Mouse (Mus musculus) retina, postnatal 7 days (tissue): ENCODE measurements around the gene Atp8a2.
A peak's percentile ranks its signal among the peaks of the same experiment; 100 is the strongest.
"Not testable (repeated sequence)": the region's sequence is repeated elsewhere in the genome, so short reads cannot be mapped to it uniquely, and the experiment has no call there.

Experiments
- DNase-seq: peaks from one replicate; pipeline ENCODE4 v3.0.0-alpha.2; 2012; ENCODE audit warnings: low read depth, low spot score

The Atp8a2 gene

DNA sequence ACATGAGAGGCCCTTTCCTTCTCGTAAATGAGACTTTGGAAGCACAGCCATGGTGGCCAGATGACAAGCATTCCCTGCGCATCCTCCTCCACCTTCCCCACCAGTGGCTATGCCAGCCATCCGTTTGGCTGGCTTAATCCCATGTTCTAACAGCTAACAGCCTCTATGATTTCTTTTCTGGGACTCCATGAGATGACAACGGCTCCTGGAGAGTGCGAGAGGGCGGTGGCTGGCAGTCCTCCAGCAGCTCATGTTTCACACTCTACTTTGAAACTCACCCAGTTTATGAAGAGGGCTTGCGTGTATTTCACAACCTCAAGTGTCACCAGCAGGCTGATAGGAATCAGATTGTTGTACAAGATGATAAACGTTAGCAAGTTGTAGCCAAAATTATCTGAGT lies 170.3 kb downstream of the Atp8a2 start:
- DNase-seq: no peak

DNA sequence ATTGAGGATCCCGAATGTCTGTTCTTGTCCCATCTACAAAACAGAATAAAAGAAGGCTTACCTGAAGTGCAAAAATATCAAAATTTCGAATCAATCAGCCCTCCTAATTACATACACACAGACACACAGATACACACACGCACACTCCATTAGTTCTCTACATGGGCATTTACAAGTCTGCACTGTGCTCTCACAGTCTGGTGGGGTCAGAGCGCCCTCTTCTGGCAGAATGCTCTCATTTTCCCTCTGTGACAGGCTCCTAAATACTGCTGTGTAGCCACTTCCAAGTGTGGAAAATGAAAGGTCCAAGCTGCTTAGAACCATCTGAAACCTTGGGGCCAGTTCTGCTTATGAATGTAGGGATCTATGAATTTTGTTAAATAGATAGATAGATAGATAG lies 181.1 kb downstream of the Atp8a2 start:
- peak; percentile 85 for DNase-seq

DNA sequence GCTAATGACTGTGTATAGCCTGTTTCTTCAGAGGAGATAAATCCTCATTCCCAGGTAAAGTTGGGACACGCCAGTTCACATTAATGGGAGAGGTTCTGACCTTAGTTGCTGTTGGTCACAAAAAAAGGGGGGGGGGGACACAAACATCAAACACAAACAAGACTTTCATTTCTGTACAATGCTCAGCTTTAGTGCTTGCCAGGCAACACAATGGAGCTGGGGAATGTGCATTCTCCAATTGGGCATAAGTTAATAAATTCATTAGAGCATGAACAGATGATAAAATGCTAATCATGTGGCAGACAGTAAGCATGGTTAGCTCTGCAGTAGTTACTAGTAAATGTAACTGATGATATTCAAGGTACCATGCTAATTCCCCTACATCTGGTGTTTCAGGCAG lies 195.2 kb downstream of the Atp8a2 start:
- no peak for DNase-seq

DNA sequence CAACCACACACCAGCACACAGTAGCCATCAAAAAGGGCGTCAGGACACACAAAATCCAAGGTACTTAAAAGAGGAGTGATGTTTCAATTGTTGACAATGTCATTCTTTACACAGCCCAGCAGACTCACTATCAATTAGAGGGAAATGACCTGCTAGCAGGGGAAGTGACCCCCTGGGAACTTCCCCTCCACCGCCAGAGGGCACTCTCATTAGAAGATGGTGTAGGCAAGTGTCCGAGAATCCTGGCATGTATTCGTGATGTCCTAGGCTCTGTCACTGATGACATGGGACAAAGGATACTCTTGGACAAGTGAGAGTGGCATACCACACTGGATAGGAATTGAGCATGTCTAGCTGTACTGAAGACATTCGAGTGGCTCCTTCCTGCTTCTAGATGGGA lies 208.1 kb downstream of the Atp8a2 start:
- no peak for DNase-seq

DNA sequence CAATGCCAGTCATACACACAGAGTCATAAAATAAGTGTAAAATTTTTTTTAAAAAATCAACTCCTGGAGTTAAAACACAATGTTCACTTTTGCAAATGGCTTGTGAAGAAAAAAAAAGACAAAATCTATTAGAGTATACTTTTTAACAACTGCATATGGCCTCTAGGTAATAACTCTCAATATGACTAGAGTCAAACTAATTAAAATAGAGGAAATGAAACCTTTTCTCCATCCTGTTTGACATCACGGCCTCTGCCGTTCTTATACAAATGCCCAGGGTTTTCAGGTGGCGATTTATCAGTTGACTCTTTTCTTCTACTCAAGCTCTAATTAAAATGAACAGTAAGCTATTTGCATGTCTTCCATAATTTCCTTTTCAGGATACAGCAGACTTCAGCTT lies 209.0 kb downstream of the Atp8a2 start:
- DNase-seq: no peak

DNA sequence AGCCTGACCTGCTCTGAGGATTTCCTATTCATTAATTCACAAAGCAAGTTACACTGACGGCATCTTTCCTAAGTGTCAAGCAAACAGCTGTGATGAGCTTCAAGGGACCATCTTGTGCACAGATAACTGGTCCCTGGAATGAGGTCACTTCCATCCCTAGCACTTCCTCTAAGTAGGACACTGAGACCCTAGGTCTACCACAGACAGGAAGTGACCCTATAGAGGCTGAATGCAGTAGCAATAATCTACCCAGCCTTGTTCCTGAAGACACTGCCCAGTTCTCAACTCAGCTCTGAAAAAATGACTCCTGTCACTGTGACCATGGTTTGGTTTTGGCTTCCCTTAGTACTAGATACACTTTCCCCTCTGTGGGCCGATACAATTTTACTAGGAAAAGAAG lies 219.0 kb downstream of the Atp8a2 start:
- no peak for DNase-seq

DNA sequence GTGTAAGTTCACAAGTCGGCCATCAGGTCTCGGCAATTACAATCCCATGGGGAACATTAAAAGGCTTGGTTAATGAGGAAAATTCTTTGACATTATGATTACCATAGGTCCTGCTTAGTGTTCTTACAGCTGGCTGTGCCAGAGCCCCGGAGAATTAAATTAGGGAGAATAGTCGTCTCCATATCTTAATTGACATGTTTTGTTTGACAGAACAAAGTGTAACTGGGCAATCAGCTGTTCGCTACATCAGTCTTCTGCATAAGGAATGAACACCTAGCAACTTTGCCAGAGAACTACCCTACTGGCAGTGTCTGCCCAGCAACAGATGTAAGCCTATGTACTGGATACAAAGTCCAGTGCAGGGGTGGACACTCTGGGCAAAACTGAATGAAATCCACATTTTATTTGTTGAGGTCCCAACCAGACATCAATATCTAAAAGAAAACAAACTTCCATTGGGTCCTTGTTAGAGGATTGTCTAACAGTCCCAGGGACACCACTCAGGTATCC lies 225.7 kb downstream of the Atp8a2 start:
- DNase-seq: no peak

DNA sequence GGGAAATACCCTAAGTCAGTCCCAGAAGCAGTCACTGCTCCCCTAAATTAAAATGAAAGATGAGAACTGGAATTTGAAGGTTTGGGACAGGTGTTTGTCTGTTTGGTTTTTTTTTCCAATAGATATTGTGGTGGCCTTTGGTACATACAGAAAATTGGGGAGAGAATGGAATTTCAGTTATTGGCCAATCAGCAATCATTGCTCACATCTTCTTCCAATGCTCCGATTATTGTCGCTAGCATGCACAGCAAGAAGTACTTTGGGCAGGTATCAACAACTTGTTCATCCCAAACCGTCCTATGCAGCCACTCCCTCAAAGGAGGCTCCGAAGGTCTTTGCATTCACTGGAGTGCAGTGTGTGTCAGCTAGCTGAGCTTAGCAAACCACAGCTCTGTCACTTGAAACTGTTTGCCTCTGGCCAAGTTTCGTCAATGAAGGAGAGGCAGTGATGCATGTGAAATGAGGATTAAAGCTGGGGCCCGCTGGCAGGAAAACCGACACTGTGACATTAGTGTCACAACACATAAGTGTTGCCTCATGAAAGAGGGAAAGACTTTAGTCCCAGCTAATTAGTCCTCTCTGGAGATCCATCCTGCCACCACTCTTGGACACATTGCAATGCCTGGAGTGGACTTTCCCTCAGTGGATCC lies 227.4 kb downstream of the Atp8a2 start:
- DNase-seq: peak; percentile 43

DNA sequence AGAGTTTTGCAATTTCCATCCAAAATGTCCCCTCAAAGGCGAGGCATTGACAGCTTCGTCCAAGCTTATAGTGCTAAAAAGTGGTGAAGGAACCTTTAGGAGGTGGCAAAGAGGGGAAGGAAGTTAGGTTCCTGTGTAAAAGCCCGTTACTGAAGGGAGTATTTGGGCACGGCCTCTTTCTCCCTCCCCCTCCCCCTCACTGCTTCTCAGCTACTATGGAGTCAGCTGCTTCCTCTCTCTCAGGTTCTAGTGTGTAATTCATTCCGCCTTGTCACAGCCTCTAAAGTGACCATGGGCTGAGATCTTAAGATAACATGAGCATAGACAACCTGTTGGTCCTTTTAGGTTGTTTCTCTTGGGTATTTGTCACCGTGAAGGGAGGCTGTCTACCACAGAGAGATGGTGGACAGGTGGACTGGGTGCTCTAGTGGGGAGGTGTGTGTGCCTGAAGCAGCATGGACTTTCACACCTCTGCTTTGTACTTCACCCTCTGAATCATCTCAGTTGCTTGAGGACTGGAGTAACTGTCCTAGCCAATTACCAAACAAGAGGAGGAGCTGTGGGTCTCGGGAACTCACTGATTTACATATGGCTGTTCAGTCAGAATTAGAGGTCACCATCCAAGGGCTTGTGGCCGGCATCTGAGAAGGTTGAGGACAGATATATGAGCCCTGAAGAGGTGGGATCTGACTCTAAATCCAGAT lies 229.0 kb downstream of the Atp8a2 start:
- DNase-seq: no peak

DNA sequence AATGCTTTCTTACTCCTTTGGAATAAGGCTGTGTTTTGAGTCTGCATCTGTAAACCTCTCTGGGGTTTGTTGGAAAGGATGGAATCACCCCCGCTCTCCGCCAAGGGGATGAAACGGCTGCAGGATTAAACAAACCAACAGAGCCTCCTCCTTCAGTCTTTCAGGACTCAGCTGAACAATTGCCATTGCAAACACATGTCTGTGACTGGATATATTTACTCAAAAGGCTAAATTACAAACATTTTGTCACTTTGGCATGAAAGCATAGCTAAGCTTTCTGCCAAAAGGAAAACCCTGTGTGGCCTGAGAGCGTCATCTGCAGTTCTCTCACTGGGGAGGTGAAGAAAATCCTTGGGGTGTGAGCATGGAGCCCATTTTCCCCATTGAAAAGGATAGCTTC lies 230.0 kb downstream of the Atp8a2 start:
- DNase-seq: no peak

DNA sequence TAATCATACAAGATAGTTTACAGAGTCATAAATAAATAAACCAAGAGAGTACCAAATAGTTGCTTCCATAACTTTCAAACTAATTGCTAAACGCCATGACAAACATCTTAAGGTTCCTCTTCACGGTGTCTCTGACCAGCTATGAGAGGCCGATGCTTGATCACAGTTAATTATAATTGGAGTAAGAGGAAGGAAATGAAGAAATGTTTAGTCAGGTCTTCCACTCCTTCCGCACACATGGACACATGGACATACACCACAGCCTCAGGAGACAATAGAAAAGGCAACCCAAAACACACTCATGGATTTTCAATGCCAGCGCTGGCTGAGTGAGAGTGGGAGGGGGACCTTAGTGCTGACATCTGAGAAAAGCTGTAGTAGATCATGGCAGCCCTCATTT lies 232.4 kb downstream of the Atp8a2 start:
- DNase-seq: no peak

DNA sequence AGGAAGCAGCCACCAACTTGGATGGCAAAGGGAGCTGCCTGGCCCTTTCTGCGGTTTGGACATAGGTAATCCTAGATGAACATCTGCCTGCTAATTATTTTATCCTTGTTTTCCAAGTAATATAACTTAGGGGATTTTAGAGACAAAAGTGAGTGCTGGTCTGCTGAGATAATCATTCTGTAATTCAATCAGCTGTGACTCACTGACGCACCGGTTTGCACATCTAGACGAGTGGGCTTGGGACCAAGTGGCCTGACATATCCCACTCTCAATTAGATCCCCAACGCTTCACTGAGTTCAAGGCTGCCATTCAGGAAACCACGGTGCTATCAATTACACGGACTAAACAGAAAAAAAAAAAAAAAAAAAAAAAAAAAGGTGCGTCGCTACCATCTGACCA lies 236.0 kb downstream of the Atp8a2 start:
- DNase-seq: no peak

DNA sequence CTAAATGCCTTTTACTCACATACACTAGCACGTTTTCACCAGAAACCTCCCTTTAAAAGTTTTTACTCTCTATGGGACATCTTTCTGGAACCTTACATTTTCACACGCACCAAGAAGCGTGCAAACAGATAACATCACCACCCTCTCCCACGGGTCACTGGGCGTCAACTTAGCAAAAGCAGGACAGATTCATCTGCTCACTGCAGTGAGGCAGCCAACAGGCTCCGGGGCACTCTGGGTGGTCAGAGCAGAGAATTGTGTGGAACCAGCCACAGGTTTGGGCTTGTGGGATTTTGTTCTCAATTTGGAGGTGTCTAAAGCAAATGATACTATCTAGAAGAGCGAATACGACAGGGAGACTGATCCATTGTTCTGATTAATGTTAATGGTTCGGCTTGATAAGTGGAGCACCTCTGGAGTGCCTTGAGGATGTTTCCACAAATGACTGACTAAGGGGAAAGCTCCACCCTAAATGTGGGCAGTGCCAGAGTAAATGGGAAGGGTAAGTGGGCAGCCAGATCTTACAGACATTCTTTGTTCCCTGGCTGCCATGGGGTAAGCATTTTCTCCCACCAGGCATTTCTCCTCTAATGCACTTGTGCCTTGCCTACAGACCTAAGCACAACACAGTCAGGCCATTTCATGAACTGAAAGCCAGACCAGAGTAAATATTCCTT lies 236.6 kb downstream of the Atp8a2 start:
- DNase-seq: no peak

DNA sequence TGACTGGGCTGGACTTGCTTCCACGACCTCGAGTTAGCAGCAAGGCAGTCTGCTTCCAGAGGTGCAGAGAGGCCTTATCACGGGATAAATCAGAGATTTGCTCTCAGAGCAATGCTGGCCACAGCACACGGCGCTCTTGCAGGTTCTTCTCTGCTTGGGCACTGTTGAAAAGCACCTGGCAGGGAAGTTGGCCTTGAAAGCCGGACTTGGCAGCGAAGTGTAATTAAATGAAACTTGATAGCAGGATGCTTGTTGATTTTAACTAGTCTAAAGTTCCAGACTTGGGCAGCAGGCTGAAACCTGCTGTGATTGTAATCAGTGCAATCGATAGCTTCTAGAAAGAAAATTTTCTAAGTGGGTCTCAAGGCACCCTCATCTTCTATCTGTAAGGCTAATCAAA lies 237.3 kb downstream of the Atp8a2 start:
- no peak for DNase-seq

DNA sequence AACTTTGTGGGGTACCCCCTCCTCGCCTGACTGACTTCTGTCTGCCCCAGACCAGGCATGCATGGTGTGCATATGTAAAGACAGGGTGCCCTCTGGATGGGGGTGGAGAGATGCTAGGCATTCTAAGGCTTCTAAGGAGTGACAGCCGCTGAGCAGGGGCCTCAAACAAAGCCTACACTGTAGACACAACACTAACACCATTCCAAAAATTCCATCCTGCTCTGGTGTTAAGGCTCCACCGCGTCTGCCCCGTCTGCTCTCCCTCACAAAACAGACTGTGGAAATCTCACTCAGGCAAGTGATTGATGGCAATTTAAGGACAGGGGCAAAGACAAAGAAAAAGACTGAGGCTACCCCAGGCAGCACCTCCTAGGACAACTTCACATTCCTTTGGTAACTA lies 247.0 kb downstream of the Atp8a2 start:
- DNase-seq: no peak

DNA sequence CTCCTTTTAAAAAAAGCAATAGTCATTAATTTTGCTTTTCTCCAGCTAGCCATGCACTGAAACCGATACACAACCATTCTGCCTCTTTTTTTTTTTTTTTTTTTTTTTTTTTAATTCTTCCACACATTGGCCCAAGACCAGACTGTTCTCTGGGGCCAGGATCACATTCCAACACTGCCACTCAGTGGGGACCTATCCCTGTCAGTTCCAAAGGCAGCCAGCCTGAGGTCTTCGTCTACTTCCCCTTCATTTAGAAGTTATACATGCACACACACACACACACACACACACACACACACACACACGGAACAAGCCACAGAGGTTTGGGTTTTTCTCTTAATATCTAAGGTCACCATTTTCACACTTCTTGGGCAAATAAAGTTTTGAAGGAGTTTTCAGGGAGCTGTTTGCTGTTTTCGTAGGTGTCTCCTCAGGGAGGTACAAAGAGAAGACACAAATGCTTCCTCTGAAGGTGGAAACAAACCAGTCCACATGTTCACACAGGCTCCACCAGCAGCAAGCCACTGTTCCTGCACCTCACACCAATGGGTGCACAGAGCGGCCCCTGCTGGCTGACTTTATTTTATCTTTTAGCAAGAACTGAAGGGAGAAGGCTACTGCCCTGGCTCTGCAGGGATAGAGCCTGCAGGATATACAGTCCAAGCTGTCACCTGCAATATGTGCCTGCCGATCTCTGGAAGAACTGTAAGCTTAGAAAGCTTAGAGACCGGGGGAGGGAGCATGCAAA lies 253.9 kb downstream of the Atp8a2 start:
- DNase-seq: peak; percentile 88

DNA sequence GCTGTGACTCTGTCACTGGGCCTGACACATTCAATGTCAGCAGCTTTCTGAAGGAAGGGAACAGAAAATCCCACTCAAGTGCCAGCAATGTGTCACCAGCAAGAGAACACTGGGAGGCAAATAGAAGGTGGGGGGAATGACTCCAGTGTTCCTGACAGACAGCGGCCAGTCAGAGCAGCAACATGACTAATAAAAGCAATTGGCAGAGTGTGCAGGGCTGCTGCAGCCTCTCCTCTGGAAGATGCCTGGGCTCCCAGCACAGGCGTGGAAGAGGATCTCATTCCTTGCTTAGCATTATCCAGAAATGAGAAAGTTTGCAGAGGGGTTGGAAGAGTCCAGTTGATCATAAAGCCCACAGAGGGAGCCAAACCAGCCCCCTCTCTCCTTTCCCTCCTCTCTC lies 254.8 kb downstream of the Atp8a2 start:
- DNase-seq: no peak

DNA sequence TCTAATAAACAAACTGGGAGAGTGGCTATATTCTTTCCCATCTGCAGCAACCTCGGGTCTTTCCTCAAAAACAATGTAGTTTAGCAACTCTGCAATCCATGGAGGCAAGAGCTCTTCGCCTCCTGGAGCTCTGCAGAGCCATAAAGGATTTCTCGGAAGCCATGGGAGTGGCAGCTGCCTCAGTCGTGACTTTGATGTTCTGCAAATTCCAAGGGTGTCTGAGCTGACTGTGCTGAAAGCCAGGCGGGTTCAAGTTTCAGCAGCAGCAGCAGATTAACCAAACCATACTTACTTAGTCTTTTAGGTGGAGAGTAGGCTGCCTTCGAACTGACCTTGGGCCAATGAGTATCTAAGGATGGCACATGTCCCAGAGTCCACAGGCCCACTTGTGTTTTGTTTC lies 264.6 kb downstream of the Atp8a2 start:
- DNase-seq: no peak

DNA sequence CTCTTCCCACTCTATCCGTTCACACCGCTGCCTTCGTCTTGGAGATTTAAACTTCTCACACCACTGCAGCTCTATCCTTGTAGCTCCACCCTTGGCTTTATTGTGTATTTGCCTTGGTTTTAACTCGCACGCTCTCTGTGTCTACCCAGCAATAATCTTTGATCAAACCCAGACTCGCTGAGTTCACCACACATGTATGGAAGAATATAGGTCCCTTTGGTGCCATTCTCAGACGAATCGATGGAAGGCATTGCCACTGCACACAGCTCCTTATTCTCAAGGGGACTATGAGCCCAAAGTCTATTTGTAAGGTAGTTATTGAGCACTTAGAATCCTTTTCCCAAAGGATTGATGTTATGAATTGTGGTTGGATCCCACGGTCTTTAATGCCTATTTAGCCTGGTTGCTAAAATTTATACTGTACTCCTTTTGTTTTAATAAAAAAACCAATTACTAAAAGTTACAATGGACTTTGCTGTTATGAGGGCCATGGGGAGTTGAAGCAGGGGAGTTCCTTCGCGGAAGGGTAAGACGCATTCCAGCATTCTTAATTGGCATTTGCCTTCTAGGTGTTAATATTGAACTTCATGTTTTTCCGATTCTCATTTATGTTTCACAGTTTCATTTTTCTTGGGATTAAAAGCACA lies 265.4 kb downstream of the Atp8a2 start:
- no peak for DNase-seq

DNA sequence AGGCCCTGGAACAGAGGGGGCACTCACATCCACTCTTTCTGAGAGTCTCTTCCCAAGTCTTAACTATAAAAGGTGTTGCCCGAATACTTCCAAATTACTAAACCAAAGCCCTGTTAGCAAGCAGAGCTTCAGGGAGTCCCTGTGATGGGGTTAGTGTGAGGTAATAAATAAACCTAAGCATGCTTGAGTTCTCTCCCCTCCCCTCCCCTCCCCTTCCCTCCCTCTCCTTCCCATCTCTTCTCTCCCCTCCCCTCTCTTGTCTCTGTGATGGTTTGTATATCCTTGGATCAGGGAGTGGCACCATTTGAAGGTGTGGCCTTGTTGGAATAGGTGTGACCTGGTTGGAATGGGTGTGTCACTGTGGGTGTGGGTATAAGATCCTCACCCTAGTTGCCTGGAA lies 267.8 kb downstream of the Atp8a2 start:
- not testable (repeated sequence) for DNase-seq

DNA sequence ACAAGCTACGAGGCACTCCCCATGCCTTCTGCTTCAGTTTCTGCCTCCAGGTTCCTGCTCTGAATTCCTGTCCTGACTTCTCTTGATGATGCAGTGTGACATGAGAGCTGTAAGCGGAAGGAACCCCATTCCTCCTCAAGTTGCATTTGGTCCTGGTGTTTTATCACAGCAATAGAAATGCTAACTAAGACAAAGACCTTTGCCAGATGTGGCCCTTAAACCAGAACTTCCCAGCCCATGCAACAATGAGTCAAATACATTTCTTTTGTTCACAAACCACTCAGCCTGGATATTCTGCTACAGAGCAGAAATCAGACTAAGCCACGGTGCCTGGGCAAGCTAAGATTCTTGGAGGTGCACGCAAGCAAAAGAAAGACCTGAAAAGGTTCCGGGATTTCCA lies 268.2 kb downstream of the Atp8a2 start:
- DNase-seq: no peak

DNA sequence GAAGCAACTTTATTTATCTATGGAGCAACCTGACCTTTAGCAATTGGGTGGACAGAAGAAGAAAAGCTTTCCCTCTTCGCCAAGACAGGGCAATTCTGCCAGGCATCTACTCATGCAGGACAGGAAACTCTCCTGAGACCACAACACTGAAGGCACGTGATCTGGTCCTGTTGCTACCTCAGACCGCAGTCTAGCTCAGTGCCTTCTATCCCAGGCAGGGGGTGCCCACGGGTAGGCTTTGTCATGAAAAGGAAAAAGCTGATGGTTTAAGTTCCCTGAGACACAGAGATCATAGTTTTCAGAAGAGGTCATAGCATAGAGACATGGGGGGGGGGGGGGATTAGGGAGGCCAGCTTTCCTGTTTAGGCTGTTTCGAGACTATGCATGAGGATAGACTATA lies 269.2 kb downstream of the Atp8a2 start:
- no peak for DNase-seq
